Mouse (Mus musculus) ES-E14 (cell line): ENCODE measurements around the gene Plk2. TPM values are rescaled to one million over a fixed set of nuclear protein-coding genes. Genes with fewer than 3 reads are reported as not detected.
"Not testable (repeated sequence)": the region's sequence is repeated elsewhere in the genome, so short reads cannot be mapped to it uniquely, and the experiment has no call there.

Source experiments
- DNase-seq: peaks from one replicate; pipeline ENCODE4 v3.0.0-alpha.2; 2013; ENCODE audit warnings: low read depth, low spot score
- H3K27ac ChIP-seq: 2 replicates; pipeline ENCODE4 v1.5.1; 2012; ENCODE audit warnings: low read depth, mild to moderate bottlenecking, low read length, moderate library complexity, mixed read lengths; ENCODE audit not compliant: poor library complexity, insufficient read depth, severe bottlenecking
- H3K36me3 ChIP-seq: 2 replicates; pipeline ENCODE4 v1.6.1; 2012; ENCODE audit warnings: mild to moderate bottlenecking, low read length, moderate library complexity, mixed read lengths; ENCODE audit not compliant: control insufficient read depth, poor library complexity, insufficient read depth, severe bottlenecking
- H3K4me1 ChIP-seq, 2 experiments: fragments of 150-350 bp in 1 of 2; sonication (generic) in 1 of 2; 2 replicates each; pipeline ENCODE4 v1.6.1; 2012; ENCODE audit warnings: low read length in 2 of 2, mild to moderate bottlenecking in 1 of 2, mixed read lengths in 1 of 2; ENCODE audit not compliant: control insufficient read depth in 2 of 2, insufficient read depth in 2 of 2, poor library complexity in 1 of 2
- H3K4me3 ChIP-seq, 2 experiments: fragments of 150-350 bp in 1 of 2; sonication (generic) in 1 of 2; 2 replicates each; pipeline ENCODE4 v1.5.1; 2012; ENCODE audit warnings: low read length in 2 of 2, low read depth in 1 of 2, mild to moderate bottlenecking in 1 of 2, mixed read lengths in 1 of 2; ENCODE audit not compliant: insufficient read depth in 1 of 2, poor library complexity in 1 of 2, severe bottlenecking in 1 of 2
- H3K9ac ChIP-seq: 2 replicates; pipeline ENCODE4 v1.6.1; 2012; ENCODE audit warnings: low read depth, mild to moderate bottlenecking, low read length, mixed read lengths; ENCODE audit not compliant: poor library complexity, insufficient read depth, severe bottlenecking
- H3K9me3 ChIP-seq: fragments of 150-350 bp; sonication (generic); 2 replicates; pipeline ENCODE4 v1.6.1; 2012; ENCODE audit warnings: low read depth, mild to moderate bottlenecking, low read length; ENCODE audit not compliant: control insufficient read depth, insufficient read depth
- CHD2 ChIP-seq: IDR thresholded peaks from 2 replicates; pipeline ENCODE4 v1.6.1; 2014; ENCODE audit warnings: mild to moderate bottlenecking, low read depth, low read length, inconsistent platforms
- HCFC1 ChIP-seq: IDR thresholded peaks from 2 replicates; pipeline ENCODE4 v1.6.1; 2012; ENCODE audit warnings: low read length, inconsistent platforms, borderline replicate concordance; ENCODE audit not compliant: insufficient read depth
- MAFK ChIP-seq: IDR thresholded peaks from 2 replicates; pipeline ENCODE4 v1.6.1; 2014; ENCODE audit warnings: mild to moderate bottlenecking, low read depth, low read length, inconsistent platforms; ENCODE audit not compliant: insufficient read depth
- ZC3H11A ChIP-seq: IDR thresholded peaks from 2 replicates; pipeline ENCODE4 v1.6.1; 2012; ENCODE audit warnings: low read depth, mild to moderate bottlenecking, inconsistent platforms, low read length, borderline replicate concordance
- ZNF384 ChIP-seq: IDR thresholded peaks from 2 replicates; pipeline ENCODE4 v1.6.1; 2012; ENCODE audit warnings: low read depth, low read length, inconsistent platforms
- in situ Hi-C, 2 experiments: fragments of 600-800 bp; cut with MboI; formaldehyde crosslinking; loops; one replicate each; pipeline ENCODE4 v1.15.1; 2025; ENCODE audit warnings: low sequenced_read_pairs in 2 of 2, inconsistent platforms in 1 of 2; ENCODE audit not compliant: unreplicated experiment in 2 of 2
- total RNA-seq: library from RNA; depleted of rRNA; stranded (reverse); fragments of 300-350 nt; gene quantifications from 2 replicates; pipeline ENCODE4 v1.2.3, GENCODE M21; 2012

Plk2 gene
- total RNA-seq, 1 experiment = 118 TPM

DNA sequence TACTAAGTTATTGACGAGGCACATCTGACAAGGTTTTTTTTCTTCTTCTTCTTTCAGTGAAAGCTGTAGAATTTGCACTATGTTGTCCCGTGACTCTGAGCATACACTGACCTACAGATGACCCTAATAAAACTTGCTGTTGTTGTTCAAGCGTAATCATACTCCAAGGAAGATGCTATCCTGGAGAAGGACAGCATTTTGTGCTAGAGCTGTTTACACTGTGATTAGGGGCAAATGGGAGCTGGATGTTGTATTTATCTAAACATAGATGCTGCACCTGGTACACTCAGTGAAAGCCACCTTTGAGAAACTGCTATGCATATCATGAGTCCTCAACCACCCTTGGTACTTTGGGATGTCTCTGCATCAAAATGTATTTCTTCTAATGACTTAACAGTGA, 6.6 kb downstream of the Plk2 start:
- no peak for DNase-seq
- TF ChIP-seq ZNF384 (no peak), MAFK (no peak), CHD2 (no peak), HCFC1 (no peak), ZC3H11A (no peak)
- H3K9me3 ChIP-seq = no peaks in the 10 kb centered on the region
- peaks cover 23% of the 10 kb centered on the region for H3K36me3 ChIP-seq
- H3K4me3 ChIP-seq = no peak overlapping the region
- in situ Hi-C loops = no loop called here
- H3K27ac ChIP-seq = no peak overlapping the region
- no peaks in the 10 kb centered on the region for H3K4me1 ChIP-seq
- H3K9ac ChIP-seq = no peak overlapping the region

DNA sequence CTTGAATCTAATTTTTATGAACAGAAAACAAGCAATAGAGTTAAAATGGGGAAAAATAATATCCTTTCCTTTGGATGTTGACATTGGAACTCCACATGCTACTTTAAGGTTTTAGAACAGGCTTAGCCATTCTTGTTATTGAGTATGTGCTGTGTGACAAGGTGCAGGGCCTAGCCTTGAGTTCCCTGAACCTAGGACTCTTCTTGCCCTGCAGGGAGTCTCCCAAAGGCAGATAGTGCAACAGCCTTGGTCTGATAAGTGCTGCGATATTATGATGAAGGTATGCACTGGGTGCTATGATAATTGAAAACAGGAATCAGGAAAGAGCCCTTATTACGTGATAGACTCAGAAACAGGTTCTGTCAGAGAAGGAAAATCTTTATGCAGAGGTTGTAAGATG, 7.0 kb downstream of the Plk2 start:
- Histone ChIP-seq H3K36me3 (peaks cover 23% of the 10 kb centered on the region), H3K4me1 (no peaks in the 10 kb centered on the region), H3K9me3 (no peaks in the 10 kb centered on the region), H3K9ac (no peak overlapping the region), H3K4me3 (no peak overlapping the region), H3K27ac (no peak overlapping the region)
- in situ Hi-C loops = no loop called here
- DNase-seq = no peak
- no peak for TF ChIP-seq HCFC1
- TF ChIP-seq ZC3H11A = no peak
- no peak for TF ChIP-seq ZNF384
- no peak for TF ChIP-seq MAFK
- TF ChIP-seq CHD2 = no peak

DNA sequence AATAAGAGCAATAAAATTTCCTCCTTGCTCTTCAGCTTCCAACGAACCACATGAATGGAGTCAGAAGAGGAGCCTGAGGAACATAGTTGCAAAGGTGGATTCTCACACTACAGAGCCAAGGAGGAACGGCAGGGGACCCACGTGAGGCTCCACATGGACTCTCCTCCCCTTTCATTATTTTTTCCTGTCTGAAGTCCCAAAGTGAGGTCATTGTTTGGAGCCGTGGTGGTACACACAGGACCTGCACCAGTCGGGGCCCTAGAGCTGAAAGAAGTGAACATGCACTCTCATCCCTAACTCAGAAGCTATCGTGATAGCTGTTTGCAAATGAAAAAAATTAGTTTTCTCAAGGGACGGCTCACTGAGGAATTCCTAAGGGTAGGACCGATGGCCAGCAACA, 9.2 kb downstream of the Plk2 start:
- in situ Hi-C loops = no loop called here

DNA sequence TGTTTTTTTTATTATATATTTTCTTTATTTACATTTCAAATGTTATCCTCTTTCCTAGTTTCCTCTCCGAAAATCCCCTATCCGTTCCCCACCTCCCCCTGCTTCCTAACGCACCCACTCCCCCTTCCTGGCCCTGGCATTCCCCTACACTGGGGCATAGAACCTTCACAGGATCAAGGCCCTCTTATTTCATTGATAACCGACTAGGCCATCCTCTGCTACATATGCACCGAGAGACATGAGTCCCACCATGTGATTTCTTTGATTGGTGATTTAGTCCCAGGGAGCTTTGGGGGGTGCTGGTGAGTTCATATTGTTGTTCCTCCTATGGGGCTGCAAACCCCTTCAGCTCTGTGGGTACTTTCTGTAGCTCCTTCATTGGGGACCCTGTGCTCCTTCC, 9.8 kb downstream of the Plk2 start:
- H3K36me3 ChIP-seq, H3K4me3 ChIP-seq, H3K9ac ChIP-seq, H3K27ac ChIP-seq, DNase-seq, H3K9me3 ChIP-seq, in situ Hi-C loops, H3K4me1 ChIP-seq: not testable (repeated sequence)

More for the DNA sequence above, 9.2 kb downstream of the Plk2 start:
- Histone ChIP-seq H3K36me3 (peaks cover 9% of the 10 kb centered on the region), H3K4me1 (no peaks in the 10 kb centered on the region), H3K9ac (no peak overlapping the region), H3K4me3 (no peak overlapping the region), H3K9me3 (no peaks in the 10 kb centered on the region), H3K27ac (no peak overlapping the region)
- TF ChIP-seq CHD2 (no peak), ZC3H11A (no peak), ZNF384 (no peak), MAFK (no peak), HCFC1 (no peak)
- DNase-seq = no peak

DNA sequence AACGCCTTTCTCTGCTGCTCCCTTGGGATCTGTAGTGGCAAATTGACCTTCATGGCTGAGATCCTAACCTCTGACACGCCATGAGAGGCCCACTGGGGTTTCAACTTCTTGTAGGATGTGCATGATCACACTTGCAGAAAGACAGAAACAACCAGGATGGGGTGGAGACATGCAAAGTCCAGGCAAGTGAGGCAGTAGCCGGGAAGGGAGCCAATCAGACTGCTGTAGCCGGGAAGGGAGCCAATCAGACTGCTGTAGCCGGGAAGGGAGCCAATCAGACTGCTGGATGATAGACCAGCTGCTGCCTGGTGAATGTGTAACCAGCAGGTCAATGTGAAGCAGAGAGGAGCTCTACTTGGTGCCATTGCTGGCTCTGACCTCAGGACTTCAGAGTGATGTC, 11.3 kb downstream of the Plk2 start:
- Histone ChIP-seq H3K4me1 (no peaks in the 10 kb centered on the region), H3K9me3 (no peaks in the 10 kb centered on the region), H3K36me3 (no peaks in the 10 kb centered on the region), H3K4me3 (no peak overlapping the region), H3K9ac (no peak overlapping the region), H3K27ac (no peak overlapping the region)
- DNase-seq = no peak
- in situ Hi-C loops = no loop called here
- TF ChIP-seq HCFC1 (no peak), CHD2 (0 out of 2 replicates have a peak, but pooled peaks have one; percentile 31), ZNF384 (no peak)
